Mouse (Mus musculus): ENCODE measurements around the gene Dmtf1.

DNA sequence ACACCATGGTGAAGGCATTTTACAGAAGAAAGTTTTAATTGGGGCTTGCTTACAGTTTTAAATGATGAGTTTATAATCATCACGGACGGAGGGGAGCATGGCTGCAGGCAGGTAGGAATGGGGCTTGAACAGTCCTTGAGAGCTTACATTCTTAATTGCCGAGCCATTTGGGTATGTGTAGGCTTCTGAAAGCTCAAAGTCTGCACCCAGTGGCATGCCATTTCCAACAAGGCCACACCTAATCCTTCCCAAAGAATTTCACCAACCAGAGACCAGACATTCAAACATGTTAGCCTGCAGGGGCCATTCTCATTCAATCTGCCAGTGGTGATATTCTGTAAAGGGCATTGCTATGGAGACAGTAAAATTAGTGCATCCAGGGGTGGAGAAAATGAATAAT is 1.8 kb upstream of the Dmtf1 start:
- TF ChIP-seq EP300 (IDR thresholded peaks at IDR 0.05) (no peak), CTCF (IDR thresholded peaks at IDR 0.05) (no peak)

All from lung, postnatal 0 days (tissue).